ENCODE assay signal across 12 mouse cellular contexts in genomic region chr10:26238559-26238958, GRCm38 (mm10). TPM values are rescaled to one million over a fixed set of nuclear protein-coding genes. Genes with fewer than 3 reads are reported as not detected.
"Had no signal": no experiment of that assay in that cellular context is flagged by ENCODE, and none has a peak within 500 bp of the region (broad histone marks: within the 10 kb centered on the region; RNA-seq: fewer than 3 reads in every experiment).

No protein-coding gene starts in this region.

- H3K27me3 ChIP-seq: limb, embryonic 12.5 days; liver, embryonic 15.5 days; neural tube, embryonic 12.5 days had no signal

- H3K4me1 ChIP-seq: limb, embryonic 12.5 days; liver, embryonic 15.5 days; midbrain, embryonic 10.5 days; neural tube, embryonic 12.5 days had no signal

- H3K36me3 ChIP-seq: limb, embryonic 12.5 days; liver, embryonic 15.5 days; midbrain, embryonic 10.5 days; neural tube, embryonic 12.5 days had no signal

- DNase-seq: kidney, adult 8-10 months; kidney, postnatal 4 days; midbrain, embryonic 14.5 days; thymus, adult 2 months; thymus, postnatal 36 days had no signal

- H3K9me3 ChIP-seq: limb, embryonic 12.5 days; liver, embryonic 15.5 days; midbrain, embryonic 10.5 days; neural tube, embryonic 12.5 days had no signal

- H3K4me2 ChIP-seq: limb, embryonic 12.5 days; liver, embryonic 15.5 days; neural tube, embryonic 12.5 days had no signal

- H3K4me3 ChIP-seq: layer of hippocampus, adult 2 months; limb, embryonic 12.5 days; liver, embryonic 15.5 days; midbrain, embryonic 10.5 days; neural tube, embryonic 12.5 days had no signal

- H3K9ac ChIP-seq: limb, embryonic 12.5 days; liver, embryonic 15.5 days; neural tube, embryonic 12.5 days had no signal

- H3K27ac ChIP-seq: kidney, postnatal 0 days; layer of hippocampus, adult 2 months; limb, embryonic 12.5 days; liver, embryonic 15.5 days; midbrain, embryonic 10.5 days; neural tube, embryonic 12.5 days had no signal

- ATAC-seq: intestine, postnatal 0 days had no signal

RNA-seq across cellular contexts. Expression of gene Samd3, which starts 9.1 kb away (rescaled TPM):
- total RNA-seq: layer of hippocampus, adult 2 months had no signal
- polyA plus RNA-seq: intestine, postnatal 0 days; kidney, postnatal 0 days; limb, embryonic 12.5 days; liver, embryonic 15.5 days had no signal
